ENCODE assay signal across 8 mouse cellular contexts in genomic region chr11:118021806-118022205, GRCm38 (mm10). TPM values are rescaled to one million over a fixed set of nuclear protein-coding genes. Genes with fewer than 3 reads are reported as not detected.
A peak's percentile ranks its signal among the peaks of the same experiment; 100 is the strongest.
DNase-seq lines count a peak whose midpoint lies in the region; ATAC-seq lines count a peak whose summit lies in the region.
"Had no signal": no experiment of that assay in that cellular context is flagged by ENCODE, and none has a peak within 500 bp of the region (broad histone marks: within the 10 kb centered on the region; RNA-seq: fewer than 3 reads in every experiment).

No protein-coding gene starts in this region.

- peaks cover 12% of the 10 kb centered on the region; the same call in 1 of the 2 replicates for H3K4me1 ChIP-seq in embryonic facial prominence, embryonic 10.5 days
- H3K4me1 ChIP-seq: limb, embryonic 15.5 days had no signal

- ATAC-seq in megakaryocyte progenitor cell, adult 5-6 weeks (replicated peaks; ENCODE audit: poor library complexity), result peak; percentile 88

- 0 out of 2 replicates have a peak overlapping the region, but pooled peaks have one; percentile 10 for H3K27ac ChIP-seq in embryonic facial prominence, embryonic 10.5 days (replicated peaks)
- H3K27ac ChIP-seq: limb, embryonic 15.5 days had no signal

- DNase-seq in ES-CJ7 (ENCODE audit: low read depth, low spot score), result peak; percentile 74
- peak; percentile 77 for DNase-seq in adrenal gland, postnatal 25 days
- DNase-seq in embryonic facial prominence, embryonic 10.5 days (ENCODE audit: low spot score), result peak; percentile 68
- peak; percentile 37 for DNase-seq in heart, postnatal 25 days (ENCODE audit: low spot score)
- peak; percentile 67 to 78 for DNase-seq in left cerebral cortex, adult 18-20 months (ENCODE audit: low spot score in 2 of 2)
- peak; percentile 29 to 59 for DNase-seq in right cerebral cortex, postnatal 36 days (ENCODE audit: low spot score in 2 of 2)

- peaks cover 98% of the 10 kb centered on the region for H3K36me3 ChIP-seq in embryonic facial prominence, embryonic 10.5 days (replicated peaks)

- no peaks in the 10 kb centered on the region for H3K9me3 ChIP-seq in embryonic facial prominence, embryonic 10.5 days
- H3K9me3 ChIP-seq: limb, embryonic 15.5 days had no signal

- intact Hi-C loops in heart, postnatal 25 days (cut with DNase I), result loop anchor here (1.0 kb wide), 2 partner anchors 52 to 110 kb away; partner anchors contain the start of gene Socs3

- no peak overlapping the region for H3K4me3 ChIP-seq in embryonic facial prominence, embryonic 10.5 days
- H3K4me3 ChIP-seq: limb, embryonic 15.5 days had no signal

- 43% methylated on average over 1 of the region's 1 CpGs for WGBS in embryonic facial prominence, embryonic 10.5 days

- H3K27me3 ChIP-seq in embryonic facial prominence, embryonic 10.5 days (replicated peaks; ENCODE audit: low read depth, poor library complexity, severe bottlenecking), result no peaks in the 10 kb centered on the region
- H3K27me3 ChIP-seq: limb, embryonic 15.5 days had no signal

RNA-seq across cellular contexts. Expression of gene Pgs1, which starts 35.7 kb away (rescaled TPM):
- 58.9 and 60.0 TPM in 2 replicates for total RNA-seq in adrenal gland, postnatal 25 days (2021)
- 43.5 and 44.6 TPM in 2 replicates for polyA plus RNA-seq in embryonic facial prominence, embryonic 10.5 days (2016; fragmentation: Nextera tagmentation; extraction: Ambion mirVana)
- total RNA-seq in heart, postnatal 25 days (2021), result 10 to 100 TPM; 18.1 to 18.2 TPM
- 10 to 100 TPM; 87.1 to 89.0 TPM for total RNA-seq in left cerebral cortex, adult 18-20 months (2021)
- 13.0 and 14.7 TPM in 2 replicates for total RNA-seq in megakaryocyte progenitor cell, adult 5-6 weeks (2015)
- total RNA-seq in megakaryocyte progenitor cell, adult 5-6 weeks (2017), result 15.6 and 18.7 TPM in 2 replicates

RNA-seq across cellular contexts. Expression of gene Socs3, which starts 52.0 kb away (rescaled TPM):
- 8.8 and 9.0 TPM in 2 replicates for total RNA-seq in adrenal gland, postnatal 25 days (2021)
- 13.6 and 16.7 TPM in 2 replicates for polyA plus RNA-seq in embryonic facial prominence, embryonic 10.5 days (2016; fragmentation: Nextera tagmentation; extraction: Ambion mirVana)
- 1 to 10 TPM; 5.2 to 6.3 TPM for total RNA-seq in heart, postnatal 25 days (2021)
- total RNA-seq in left cerebral cortex, adult 18-20 months (2021), result 1 to 10 TPM; 4.5 to 4.9 TPM
- total RNA-seq in megakaryocyte progenitor cell, adult 5-6 weeks (2015), result 0.76 and 0.96 TPM in 2 replicates
- total RNA-seq in megakaryocyte progenitor cell, adult 5-6 weeks (2017), result 0.79 and 1.1 TPM in 2 replicates
